Mouse (Mus musculus) adipocyte (in vitro differentiated cells): Measurements from ENCODE around the gene Pgbd5.

Experiments used
- DNase-seq: peaks from one replicate; pipeline ENCODE4 v3.0.0-alpha.2; 2016; ENCODE audit warnings: low spot score

The Pgbd5 gene

DNA sequence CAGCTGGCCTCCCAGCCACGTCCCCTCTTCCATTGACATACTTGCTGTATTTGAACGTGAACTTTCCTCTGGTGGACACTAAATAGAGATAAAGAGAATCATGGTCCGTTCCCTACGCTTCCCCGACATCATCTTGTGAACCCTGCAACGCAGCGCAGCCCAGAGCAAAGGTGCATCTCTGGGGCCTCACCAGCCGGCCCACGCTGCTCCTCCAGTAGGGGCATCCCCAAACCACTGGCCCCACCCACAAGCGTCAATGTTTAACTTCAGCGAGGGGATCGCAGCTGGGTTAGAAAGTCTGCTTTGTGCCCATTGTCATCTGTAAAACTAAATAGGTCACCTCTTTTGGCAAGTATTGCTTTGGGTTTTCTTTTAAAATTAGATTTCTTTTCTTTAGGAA is 95.5 kb downstream of the Pgbd5 start:
- DNase-seq = no peak

DNA sequence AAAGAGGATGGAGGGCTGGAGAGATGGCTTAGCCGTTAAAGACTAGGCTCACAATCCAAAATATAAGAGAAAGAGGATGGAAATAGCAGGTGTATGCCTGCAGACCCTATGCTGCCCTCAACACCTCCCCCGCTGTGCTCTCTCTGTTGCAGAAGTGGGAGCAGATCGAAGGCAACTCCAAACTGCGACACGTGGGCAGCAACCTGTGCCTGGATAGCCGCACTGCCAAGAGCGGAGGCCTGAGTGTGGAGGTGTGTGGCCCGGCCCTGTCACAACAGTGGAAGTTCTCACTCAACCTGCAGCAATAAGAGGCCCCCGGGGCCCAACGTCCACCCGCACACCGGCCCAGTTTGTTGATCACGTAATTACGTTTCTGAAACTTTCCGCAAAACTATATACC is 96.3 kb downstream of the Pgbd5 start:
- no peak for DNase-seq

DNA sequence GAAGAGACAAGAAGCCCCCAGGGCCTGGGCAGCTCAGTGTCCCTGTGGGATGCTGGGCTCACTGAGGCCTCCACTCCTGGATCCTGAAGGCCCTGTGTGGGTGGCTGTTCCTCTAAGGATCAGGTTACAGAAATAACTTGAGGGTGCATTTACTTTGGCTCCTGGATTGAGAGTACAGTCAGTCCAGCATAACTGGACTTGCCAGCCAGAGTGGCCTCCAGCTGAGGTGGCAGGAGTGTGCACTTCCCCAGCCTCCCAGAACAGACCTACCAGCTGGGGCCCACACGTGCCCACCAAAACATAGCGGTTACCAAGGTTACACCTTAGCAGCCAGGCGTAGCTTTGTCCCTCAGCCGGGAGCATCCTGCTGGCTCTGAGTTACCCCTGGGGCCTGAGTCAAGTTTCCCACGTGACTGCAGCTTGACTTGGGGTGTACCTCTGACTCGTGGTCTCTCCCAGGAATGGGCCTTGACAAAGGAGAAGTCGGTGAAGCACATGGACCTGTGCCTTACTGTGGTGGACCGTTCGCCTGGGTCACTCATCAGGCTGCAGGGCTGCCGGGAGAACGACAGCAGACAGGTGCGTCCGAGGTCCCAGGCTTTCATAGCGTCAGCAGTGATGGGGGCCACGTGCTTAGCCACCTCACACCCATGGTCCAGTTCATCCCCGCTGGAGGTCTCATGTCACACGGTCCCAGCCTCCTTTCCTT is 98.9 kb downstream of the Pgbd5 start:
- DNase-seq = no peak

DNA sequence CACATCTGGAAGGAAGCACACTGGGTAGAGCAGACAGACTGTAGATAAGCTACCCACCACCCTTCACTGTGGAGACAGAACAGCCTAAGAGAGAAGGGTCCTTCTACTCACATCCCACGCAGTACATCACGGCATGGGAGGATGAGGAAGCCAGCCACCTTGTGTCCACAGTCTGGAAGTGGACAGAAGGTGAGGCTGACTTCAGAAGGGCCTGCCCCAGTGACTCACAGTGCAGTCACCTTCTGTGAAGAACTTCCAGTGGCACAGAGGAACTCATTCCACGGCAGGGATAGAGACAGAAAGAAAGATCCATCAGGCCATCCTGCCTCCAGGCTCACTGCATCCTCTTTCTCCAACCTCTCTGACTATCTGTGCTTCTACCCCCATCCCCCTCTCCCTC is 99.7 kb downstream of the Pgbd5 start:
- no peak for DNase-seq

DNA sequence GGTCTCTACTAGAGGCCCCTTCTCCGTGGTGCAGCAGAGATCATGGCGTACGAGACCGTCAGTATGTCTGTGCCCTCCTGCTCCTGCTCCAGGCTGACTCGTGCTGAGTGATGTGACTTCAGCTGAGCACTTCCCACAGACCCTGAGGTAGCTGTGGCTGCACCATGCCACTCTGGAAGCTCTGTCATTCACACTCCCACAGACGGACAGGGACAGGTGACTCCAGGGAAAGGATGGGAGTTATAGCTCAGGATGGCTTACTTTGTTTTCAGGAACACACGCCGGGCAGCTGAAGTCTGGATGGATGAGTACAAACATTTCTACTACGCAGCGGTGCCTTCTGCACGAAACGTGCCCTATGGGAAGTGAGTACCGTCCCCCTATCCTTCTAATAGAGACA is 103.2 kb downstream of the Pgbd5 start:
- DNase-seq = no peak

DNA sequence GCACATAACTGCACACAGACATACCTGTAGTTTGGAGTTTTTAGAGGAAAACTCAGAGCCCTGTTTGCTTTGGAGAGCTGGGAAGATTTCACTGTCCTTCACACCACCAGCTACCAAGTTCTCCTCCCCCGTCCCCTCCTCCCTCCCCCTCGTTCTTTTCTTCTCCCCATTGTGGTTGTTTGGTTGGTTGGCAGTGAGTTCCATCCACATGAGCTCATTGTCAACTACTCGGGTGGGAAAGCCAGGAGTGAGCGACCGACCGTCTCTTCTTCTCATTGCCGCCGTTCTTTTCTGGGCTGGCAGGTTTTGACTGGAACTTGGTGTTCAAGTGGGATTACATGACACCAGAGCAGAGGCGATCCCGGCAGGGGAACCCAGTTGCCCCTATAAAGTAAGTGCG is 107.8 kb downstream of the Pgbd5 start:
- no peak for DNase-seq

DNA sequence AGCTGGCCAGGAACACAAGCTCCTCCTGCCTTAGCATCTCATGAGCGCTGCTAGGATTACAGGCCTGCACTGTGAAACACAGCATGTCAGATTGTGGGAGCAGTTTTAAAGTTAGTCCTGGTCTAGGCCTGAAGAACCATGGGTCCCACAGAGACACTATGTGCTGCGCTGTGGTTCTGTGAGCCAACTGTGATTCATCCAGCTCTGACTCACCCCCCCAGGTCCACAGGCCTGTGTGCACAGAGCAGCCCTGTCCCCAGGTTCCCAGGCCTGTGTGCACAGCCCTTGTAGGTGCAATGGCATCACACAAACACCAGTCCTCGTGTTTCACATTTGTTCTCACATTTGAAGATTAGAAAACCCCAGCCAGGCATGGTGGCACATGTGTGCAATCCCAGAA is 108.4 kb downstream of the Pgbd5 start:
- DNase-seq = no peak

DNA sequence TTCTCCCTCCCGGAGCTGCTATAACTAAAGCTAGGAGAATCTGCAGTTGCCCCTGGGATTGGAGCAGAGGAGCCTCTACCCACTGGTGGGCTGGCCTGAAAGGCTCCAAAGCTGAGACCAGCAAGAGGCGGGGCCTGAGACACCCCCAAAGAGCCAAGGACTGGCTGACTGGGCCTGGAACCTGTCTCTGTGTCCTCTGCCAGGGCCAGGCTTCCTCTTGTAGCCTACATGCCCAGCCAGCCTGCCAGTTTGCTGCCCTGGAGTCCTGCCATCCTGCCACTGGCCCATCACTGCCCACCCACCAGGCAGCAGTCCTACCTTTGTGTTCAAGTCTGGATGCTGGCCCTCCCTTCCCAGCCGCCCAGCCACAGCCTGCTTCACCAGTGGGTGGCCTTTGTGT is 109.0 kb downstream of the Pgbd5 start:
- DNase-seq = no peak

DNA sequence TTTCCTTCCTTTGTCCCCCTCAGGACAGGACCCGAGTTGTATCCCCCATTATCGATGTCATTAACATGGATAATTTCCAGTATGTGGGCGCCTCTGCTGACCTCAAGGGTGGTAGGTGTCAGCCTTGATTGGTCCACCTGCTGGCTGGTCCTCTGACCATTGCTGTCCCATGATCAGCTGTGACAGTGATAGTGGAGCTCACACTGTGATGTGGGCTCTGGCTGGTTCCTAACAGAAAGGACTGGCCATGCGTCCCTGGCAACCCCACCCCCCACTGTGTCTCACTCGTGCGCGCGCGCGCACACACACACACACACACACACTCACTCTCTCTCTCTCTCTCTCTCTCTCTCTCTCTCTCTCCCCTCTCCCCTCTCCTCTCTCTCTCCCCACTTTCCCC is 109.8 kb downstream of the Pgbd5 start:
- DNase-seq = no peak

DNA sequence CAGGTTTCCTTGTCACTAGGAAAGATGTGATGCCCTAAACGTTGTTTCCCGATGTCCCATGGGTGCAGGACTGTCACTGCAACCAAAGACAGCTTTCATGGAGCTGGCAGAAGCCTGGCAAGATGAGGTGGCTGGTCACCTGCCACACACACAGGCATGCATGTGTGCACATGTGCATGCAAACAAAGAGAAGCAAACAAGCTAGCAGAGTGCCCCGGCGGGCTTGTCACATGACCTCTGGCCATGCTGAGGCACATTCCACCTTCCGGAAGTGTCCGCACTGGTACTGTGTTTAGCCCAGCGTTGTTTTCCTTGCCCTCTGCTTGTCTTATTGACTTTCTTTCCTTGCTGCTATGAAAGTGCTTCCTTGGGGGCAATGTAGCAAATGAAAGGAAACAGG is 111.2 kb downstream of the Pgbd5 start:
- no peak for DNase-seq

DNA sequence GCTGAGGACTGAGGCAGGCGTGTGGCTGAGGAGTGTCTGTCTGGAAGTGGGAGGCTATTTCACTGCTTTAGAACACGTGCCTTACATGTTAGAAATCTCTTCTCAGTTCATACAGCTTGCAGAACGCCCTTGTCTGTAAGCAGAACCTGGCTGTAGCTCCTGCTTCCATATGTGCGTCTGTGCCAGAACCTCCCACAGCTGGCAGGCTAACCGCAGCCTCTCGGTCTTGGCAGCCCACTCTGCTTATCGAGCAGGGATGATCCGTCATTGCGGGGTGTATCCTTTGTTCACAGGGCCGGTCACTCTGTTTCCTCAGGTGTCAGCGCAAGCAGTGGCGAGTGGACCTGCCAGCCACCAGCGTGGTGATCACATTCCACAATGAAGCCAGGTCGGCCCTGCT is 116.1 kb downstream of the Pgbd5 start:
- DNase-seq = no peak

DNA sequence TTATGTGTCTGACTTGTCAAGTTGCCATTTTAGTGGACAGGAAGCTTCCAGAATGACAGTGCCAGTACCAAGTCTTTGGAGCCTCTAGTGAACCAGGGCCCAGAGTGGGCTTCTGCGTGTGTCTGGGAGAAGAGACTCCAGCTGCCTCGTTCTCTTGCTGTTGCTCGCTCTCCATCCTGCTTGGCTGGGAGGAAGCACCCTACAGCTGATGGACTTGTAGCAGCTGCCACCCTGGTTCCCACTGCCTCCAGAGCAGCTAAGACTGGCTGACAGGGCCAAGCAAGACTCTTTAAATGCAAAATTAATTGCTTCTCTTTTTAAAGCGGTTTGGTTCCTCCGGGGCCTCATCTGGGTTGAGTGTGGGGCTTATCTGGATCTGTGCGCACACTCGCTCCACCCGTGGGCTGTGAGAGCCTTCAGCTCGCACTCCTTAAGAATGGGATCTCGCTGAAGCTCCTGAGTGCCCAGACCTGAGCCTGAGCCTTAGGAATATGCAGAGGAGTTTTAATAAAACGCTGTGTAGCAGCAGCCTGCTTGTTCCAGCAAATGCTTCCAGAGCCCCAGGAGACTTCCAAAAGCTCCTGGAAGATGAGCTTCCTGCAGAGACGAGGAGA is 118.1 kb downstream of the Pgbd5 start:
- DNase-seq = no peak

DNA sequence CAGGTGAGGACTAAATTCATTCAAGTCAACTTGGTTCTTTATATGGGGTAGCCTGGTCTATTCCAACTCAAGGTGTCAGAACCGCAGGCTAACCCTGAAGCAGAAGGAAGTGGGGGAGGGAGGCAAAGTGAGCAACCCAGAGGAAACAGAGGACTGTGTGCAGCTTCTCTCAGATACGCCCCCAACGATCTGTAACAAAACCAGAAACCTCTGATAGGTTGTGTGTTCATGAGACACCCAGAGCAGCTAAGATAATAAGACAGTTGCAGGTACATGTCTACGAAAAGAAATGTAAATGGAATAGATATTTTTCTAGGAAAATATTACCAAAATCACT is 120.2 kb downstream of the Pgbd5 start:
- DNase-seq = no peak
